Mouse (Mus musculus) heart, adult 2 months (tissue): Measurements from ENCODE around the gene Arhgap35.

Source experiments
- CTCF ChIP-seq: fragments of 200-600 bp; IDR thresholded peaks from 2 replicates; pipeline ENCODE4 v1.8.1; 2022; ENCODE audit warnings: antibody characterized with exemption, mild to moderate bottlenecking, moderate library complexity
- EP300 ChIP-seq: fragments of 200-500 bp; IDR thresholded peaks from 2 replicates; pipeline ENCODE4 v1.6.1; 2011; ENCODE audit warnings: low read depth, low read length, control low read depth; ENCODE audit not compliant: insufficient read depth
- POLR2A ChIP-seq: fragments of 200-500 bp; IDR thresholded peaks from 2 replicates; pipeline ENCODE4 v1.6.1; 2011; ENCODE audit warnings: mild to moderate bottlenecking, low read depth, low read length, control low read depth; ENCODE audit not compliant: insufficient read depth

DNA sequence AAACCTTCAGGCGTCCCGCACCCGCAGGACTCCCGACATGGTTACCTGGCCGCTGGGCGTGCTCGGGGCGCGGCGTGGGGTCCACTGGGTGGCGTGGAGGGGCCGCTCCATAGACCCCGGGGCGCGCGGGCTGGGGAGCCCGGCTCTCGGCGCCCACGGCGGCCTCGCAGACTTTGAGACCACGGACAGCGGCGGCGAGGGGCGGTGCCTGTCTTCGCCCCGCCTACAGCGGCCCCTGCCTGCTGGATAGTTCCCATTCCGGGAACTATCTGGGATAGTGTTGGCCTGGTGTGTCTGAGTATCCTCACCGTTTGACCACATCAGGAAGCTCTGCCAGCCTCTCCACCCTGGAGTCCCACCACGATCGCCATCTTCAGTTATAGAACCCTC, 138.2 kb downstream of the Arhgap35 start:
- TF ChIP-seq POLR2A, result no peak
- no peak for TF ChIP-seq CTCF
- TF ChIP-seq EP300, result no peak
